In the genomic region with DNA sequence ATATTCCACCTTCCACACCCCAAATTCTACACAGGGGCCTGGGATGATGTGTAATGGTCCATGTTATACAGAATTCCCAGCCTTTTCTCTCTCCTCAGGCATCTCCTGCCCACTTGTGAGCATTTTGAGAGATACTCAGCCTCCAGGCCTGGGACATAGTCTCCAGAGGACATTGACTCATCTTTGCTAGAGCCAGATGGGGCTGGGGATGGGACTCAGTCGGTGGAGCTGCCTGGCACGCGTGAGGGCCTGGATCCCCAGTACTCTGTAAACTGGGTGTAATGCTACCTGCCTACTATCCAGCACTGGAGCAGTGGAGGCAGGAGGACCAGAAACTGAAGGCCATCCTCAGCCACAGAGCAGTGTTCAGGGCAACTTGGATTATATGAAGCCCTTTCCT, we compare ENCODE assay signal across 19 mouse cellular contexts. TPM values are rescaled to one million over a fixed set of nuclear protein-coding genes. Genes with fewer than 3 reads are reported as not detected.
"Had no signal": no experiment of that assay in that cellular context is flagged by ENCODE, and none has a peak within 500 bp of the region (broad histone marks: within the 10 kb centered on the region; RNA-seq: fewer than 3 reads in every experiment).

No protein-coding gene starts in this region.

- H3K27me3 ChIP-seq: limb, embryonic 12.5 days; lung, embryonic 15.5 days; midbrain, embryonic 12.5 days; neural tube, embryonic 13.5 days; stomach, embryonic 15.5 days had no signal

- H3K4me1 ChIP-seq: midbrain, embryonic 12.5 days had no signal

- H3K4me2 ChIP-seq: limb, embryonic 12.5 days; lung, embryonic 15.5 days; midbrain, embryonic 12.5 days; neural tube, embryonic 13.5 days; stomach, embryonic 15.5 days had no signal

- H3K9me3 ChIP-seq: limb, embryonic 12.5 days; lung, embryonic 15.5 days; midbrain, embryonic 12.5 days; neural tube, embryonic 13.5 days; stomach, embryonic 15.5 days had no signal

- H3K27ac ChIP-seq: limb, embryonic 12.5 days; lung, embryonic 15.5 days; midbrain, embryonic 12.5 days; neural tube, embryonic 13.5 days; stomach, embryonic 15.5 days had no signal

- H3K9ac ChIP-seq: limb, embryonic 12.5 days; lung, embryonic 15.5 days; midbrain, embryonic 12.5 days; neural tube, embryonic 13.5 days; stomach, embryonic 15.5 days had no signal

- DNase-seq: kidney, adult 2 months; kidney, postnatal 25 days; liver; retina, postnatal 1 day; right cerebral cortex, postnatal 14 days; thymus, postnatal 36 days had no signal

- H3K4me3 ChIP-seq: limb, embryonic 12.5 days; lung, embryonic 15.5 days; midbrain, embryonic 12.5 days; neural tube, embryonic 13.5 days; stomach, embryonic 15.5 days had no signal

- ATAC-seq: intestine, embryonic 16.5 days; midbrain, embryonic 16.5 days had no signal

RNA-seq across cellular contexts. Expression of a gene that starts 8.8 kb away (rescaled TPM):
- polyA plus RNA-seq: limb, embryonic 12.5 days had no signal

RNA-seq across cellular contexts. Expression of a gene that starts 16.8 kb away (rescaled TPM):
- total RNA-seq: megakaryocyte-erythroid progenitor cell, adult 5-6 weeks had no signal

RNA-seq across cellular contexts. Expression of a gene that starts 31.7 kb away (rescaled TPM):
- total RNA-seq: layer of hippocampus, postnatal 10 days; left cerebral cortex, postnatal 36 days had no signal
- polyA plus RNA-seq: intestine, embryonic 16.5 days; kidney, adult 2 months; kidney, embryonic 16.5 days; limb, embryonic 12.5 days; liver, embryonic 16.5 days; lung, embryonic 15.5 days; midbrain, embryonic 12.5 days; midbrain, embryonic 16.5 days; neural tube, embryonic 13.5 days; stomach, embryonic 15.5 days; thymus, postnatal 0 days had no signal
